14 mouse cellular contexts compared by ENCODE assay signal in genomic region chr9:121717048-121717447, GRCm38 (mm10). TPM values are rescaled to one million over a fixed set of nuclear protein-coding genes. Genes with fewer than 3 reads are reported as not detected.
"Had no signal": no experiment of that assay in that cellular context is flagged by ENCODE, and none has a peak within 500 bp of the region (broad histone marks: within the 10 kb centered on the region; RNA-seq: fewer than 3 reads in every experiment).

No protein-coding gene starts in this region.

- DNase-seq: cerebellum, adult 2 months; cerebellum, adult 8-10 months; cerebellum, postnatal 14 days; cerebellum, postnatal 36 days; embryo, embryonic 11 days; forebrain, postnatal 0 days; gastrocnemius, adult 2 months; gastrocnemius, postnatal 10 days; gastrocnemius, postnatal 14 days; gastrocnemius, postnatal 25 days; gastrocnemius, postnatal 36 days; heart, adult 18-20 months; heart, adult 2 months had no signal

RNA-seq across cellular contexts. Expression of gene Zfp651, which starts 42.1 kb away (rescaled TPM):
- total RNA-seq: granulocyte monocyte progenitor cell, adult 5-6 weeks had no signal
